11 mouse cellular contexts compared by ENCODE assay signal in the genomic region with DNA sequence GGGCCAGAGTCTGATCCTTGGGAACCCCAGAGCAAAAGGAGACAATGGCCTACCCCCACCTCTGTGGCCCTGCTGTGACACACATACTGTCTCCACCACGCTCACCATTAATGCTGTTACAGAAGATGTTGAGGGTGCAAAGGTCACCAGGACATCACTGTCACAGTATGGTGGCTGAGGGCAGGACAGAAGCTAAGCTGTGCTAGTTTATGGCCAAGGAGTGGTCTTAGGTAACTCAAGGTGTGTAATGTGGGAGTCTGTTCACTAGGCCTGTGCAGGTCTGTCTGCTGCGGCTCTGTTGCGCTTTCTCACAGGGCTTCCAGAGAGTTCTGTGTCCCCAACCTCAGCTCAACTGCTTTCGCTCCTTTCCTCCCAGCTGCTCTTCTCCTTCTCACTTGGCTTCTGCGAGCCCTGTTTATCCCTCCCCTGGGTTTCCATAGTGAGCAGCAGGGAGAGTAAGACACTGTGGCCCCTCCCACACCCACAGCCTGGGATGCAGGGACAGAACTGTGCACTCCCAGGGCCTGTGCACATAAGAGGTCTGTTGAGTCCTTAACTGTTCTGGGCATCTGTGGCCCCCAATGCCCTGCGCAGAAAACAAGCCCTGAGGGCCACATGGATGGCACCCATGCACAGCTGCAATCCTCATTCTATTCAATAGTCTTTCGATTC. TPM values are rescaled to one million over a fixed set of nuclear protein-coding genes. Genes with fewer than 3 reads are reported as not detected.
DNase-seq lines count a peak whose midpoint lies in the region; ATAC-seq and TF ChIP-seq lines count a peak whose summit lies in the region.
"Had no signal": no experiment of that assay in that cellular context is flagged by ENCODE, and none has a peak within 500 bp of the region (broad histone marks: within the 10 kb centered on the region; RNA-seq: fewer than 3 reads in every experiment).

No protein-coding gene starts in this region.

- H3K27me3 ChIP-seq in neural tube, embryonic 12.5 days (replicated peaks): no peaks in the 10 kb centered on the region
- H3K27me3 ChIP-seq in hindbrain, postnatal 0 days (ENCODE audit: insufficient read depth, low read length): no peaks in the 10 kb centered on the region

- no peaks in the 10 kb centered on the region for H3K36me3 ChIP-seq in neural tube, embryonic 12.5 days
- no peaks in the 10 kb centered on the region for H3K36me3 ChIP-seq in hindbrain, postnatal 0 days (ENCODE audit: insufficient read depth, low read length)

- intact Hi-C loops in heart, postnatal 36 days (cut with DNase I): loop anchor here (10.0 kb wide), 1 partner anchor 207 kb away; no protein-coding TSS in a partner anchor

- H3K4me1 ChIP-seq in neural tube, embryonic 12.5 days: peaks cover 8% of the 10 kb centered on the region
- peaks cover 5% of the 10 kb centered on the region; the same call in 1 of the 2 replicates for H3K4me1 ChIP-seq in hindbrain, postnatal 0 days (ENCODE audit: insufficient read depth, low read length)
- peaks cover 19% of the 10 kb centered on the region for H3K4me1 ChIP-seq in olfactory bulb, adult 2 months (ENCODE audit: control insufficient read depth, insufficient read depth, low read length)

- no peak overlapping the region for H3K27ac ChIP-seq in neural tube, embryonic 12.5 days
- no peak overlapping the region for H3K27ac ChIP-seq in hindbrain, postnatal 0 days
- H3K27ac ChIP-seq in olfactory bulb, adult 2 months (ENCODE audit: insufficient read depth, low read depth, low read length): 0 out of 2 replicates have a peak overlapping the region, but pooled peaks have one; percentile 2
- H3K27ac ChIP-seq: liver, embryonic 14.5 days had no signal

- DNase-seq in heart, adult 11 months: peak; percentile 94
- DNase-seq in heart, postnatal 36 days: no peak
- DNase-seq in neural tube, embryonic 10.5 days (ENCODE audit: extremely low spot score, low spot score): no peak
- DNase-seq in hindbrain, postnatal 0 days (ENCODE audit: low spot score): no peak
- DNase-seq in embryo, embryonic 10 days (ENCODE audit: low spot score): no peak
- DNase-seq in layer of hippocampus, adult 8-10 months (ENCODE audit: low spot score in 2 of 2): no peak
- DNase-seq: adrenal gland, postnatal 36 days; kidney, adult 2 months had no signal

- H3K4me2 ChIP-seq in neural tube, embryonic 12.5 days (replicated peaks): no peak overlapping the region
- no peak overlapping the region for H3K4me2 ChIP-seq in hindbrain, postnatal 0 days (ENCODE audit: low read depth, low read length)

- TF ChIP-seq POLR2A in olfactory bulb, adult 2 months (IDR thresholded peaks at IDR 0.05; ENCODE audit: insufficient read depth, low read depth, low read length): no peak

- no peak overlapping the region for H3K9ac ChIP-seq in neural tube, embryonic 12.5 days
- no peak overlapping the region for H3K9ac ChIP-seq in hindbrain, postnatal 0 days (replicated peaks; ENCODE audit: low read length)
- H3K9ac ChIP-seq: liver, embryonic 14.5 days had no signal

- no peak overlapping the region for H3K4me3 ChIP-seq in neural tube, embryonic 12.5 days
- H3K4me3 ChIP-seq in hindbrain, postnatal 0 days (ENCODE audit: low read length): no peak overlapping the region
- H3K4me3 ChIP-seq in olfactory bulb, adult 2 months (ENCODE audit: insufficient read depth, low read depth, low read length): no peak overlapping the region

- WGBS in neural tube, embryonic 12.5 days: 68% methylated on average over 7 of the region's 7 CpGs
- 53% methylated on average over 7 of the region's 7 CpGs for WGBS in hindbrain, postnatal 0 days
- WGBS in olfactory bulb, adult 2 months: 52% methylated on average over 7 of the region's 7 CpGs

- H3K9me3 ChIP-seq in neural tube, embryonic 12.5 days: no peaks in the 10 kb centered on the region
- H3K9me3 ChIP-seq in hindbrain, postnatal 0 days (ENCODE audit: low read length): no peaks in the 10 kb centered on the region

- TF ChIP-seq CTCF in hindbrain, postnatal 0 days (IDR thresholded peaks at IDR 0.05; ENCODE audit: low read depth): no peak
- TF ChIP-seq CTCF in olfactory bulb, adult 2 months (IDR thresholded peaks at IDR 0.05; ENCODE audit: insufficient read depth, low read depth, low read length): no peak

- ATAC-seq in neural tube, embryonic 12.5 days (ENCODE audit: low FRiP score, low read depth): 0 out of 2 replicates have a peak, but pooled peaks have one; percentile 37
- ATAC-seq in hindbrain, postnatal 0 days: 0 out of 2 replicates have a peak, but pooled peaks have one; percentile 24

RNA-seq across cellular contexts. Expression of a gene that starts 30.9 kb away (rescaled TPM):
- total RNA-seq in heart, postnatal 36 days (2021): 10 to 100 TPM; 64.2 to 70.4 TPM
- polyA plus RNA-seq in neural tube, embryonic 12.5 days (2016; fragmentation: Nextera tagmentation; extraction: Ambion mirVana): 33.4 and 34.9 TPM in 2 replicates
- total RNA-seq in hindbrain, postnatal 0 days (2014; rRNA removed): 70.8 and 80.8 TPM in 2 replicates
- 34.1 and 35.5 TPM in 2 replicates for polyA plus RNA-seq in hindbrain, postnatal 0 days (2015; fragmentation: Nextera tagmentation; extraction: Ambion mirVana)
- not detected in 2 replicates for polyA plus RNA-seq in olfactory bulb, adult 2 months (2012; ENCODE audit: insufficient read depth, insufficient read length, low replicate concordance, missing spikeins)
- 10 to 100 TPM; 60.9 to 68.2 (median 64.7) TPM for total RNA-seq in layer of hippocampus, adult 8-10 months (2022)

RNA-seq across cellular contexts. Expression of a gene that starts 31.9 kb away (rescaled TPM):
- total RNA-seq in heart, postnatal 36 days (2021): 1 to 10 TPM; 2.8 to 3.0 TPM
- 20.0 and 21.9 TPM in 2 replicates for polyA plus RNA-seq in neural tube, embryonic 12.5 days (2016; fragmentation: Nextera tagmentation; extraction: Ambion mirVana)
- 5.0 and 7.9 TPM in 2 replicates for total RNA-seq in hindbrain, postnatal 0 days (2014; rRNA removed)
- polyA plus RNA-seq in hindbrain, postnatal 0 days (2015; fragmentation: Nextera tagmentation; extraction: Ambion mirVana): 4.4 and 5.8 TPM in 2 replicates
- not detected in 2 replicates for polyA plus RNA-seq in olfactory bulb, adult 2 months (2012; ENCODE audit: insufficient read depth, insufficient read length, low replicate concordance, missing spikeins)
- total RNA-seq in layer of hippocampus, adult 8-10 months (2022): 1 to 10 TPM; 6.5 to 9.0 (median 7.3) TPM
